Mouse (Mus musculus) gastrocnemius, postnatal 25 days (tissue): Measurements from ENCODE around the gene Mrpl23. TPM values are rescaled to one million over a fixed set of nuclear protein-coding genes. Genes with fewer than 3 reads are reported as not detected.

ENCODE experiments used
- DNase-seq: peaks from one replicate; pipeline ENCODE4 v3.0.0; 2022
- long read RNA-seq, 2 experiments: library from polyadenylated mRNA; stranded (forward); transcript quantifications; one replicate each; pipeline ENCODE4 v2.0.0; 2021
- total RNA-seq, 2 experiments: library from RNA; stranded (reverse); gene quantifications; 1 replicate in 1 of 2; 2 replicates in 1 of 2; pipeline ENCODE4 v1.2.3; 2021

Mrpl23 gene
- 10 to 100 TPM in 1 of 2 experiments, 1 to 10 TPM in 1; 8.6 to 18.3 TPM for total RNA-seq
- long read RNA-seq, experiment 1, transcript Mrpl23-201 (5 exons, 692 nt), result major isoform, 227 of 266 reads
- long read RNA-seq, experiment 1, partial matches to known transcripts, result 20 of 266 reads
- long read RNA-seq, experiment 1, other reads (novel, unspliced or antisense), result 18 of 266 reads
- long read RNA-seq, experiment 2, transcript Mrpl23-201 (5 exons, 692 nt), result major isoform, 131 of 162 reads
- long read RNA-seq, experiment 2, partial matches to known transcripts, result 21 of 162 reads
- long read RNA-seq, experiment 2, other reads (novel, unspliced or antisense), result 10 of 162 reads

DNA sequence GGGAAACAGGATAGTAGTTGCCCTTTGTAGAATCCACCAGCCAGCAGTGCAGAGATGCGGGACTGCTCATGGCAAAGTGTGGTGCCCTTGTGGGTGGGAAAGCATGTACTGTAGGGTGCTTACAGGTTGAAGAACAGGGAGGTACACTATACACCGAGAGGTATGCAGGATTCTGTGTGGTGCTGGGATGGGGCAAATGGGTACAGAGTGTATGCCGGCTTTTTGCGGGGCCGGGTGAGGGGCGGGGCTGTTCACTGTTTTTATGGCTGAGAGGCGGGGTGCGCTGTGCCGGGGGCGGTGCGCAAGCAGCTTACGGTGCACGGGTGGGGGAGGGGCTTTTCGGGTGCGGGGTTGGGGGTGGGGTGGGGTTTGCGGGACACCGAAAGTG, at the start of gene Mrpl23:
Gene Mrpl23 (plus strand): TSS at position 16 of the 388 bp plus-strand sequence.
- DNase-seq, result no peak

GRCm38 (mm10) chr7:142483136-142483535, 49.4 kb upstream of the Mrpl23 start:
- peak; percentile 73 for DNase-seq

- peak; percentile 88 for DNase-seq
Measured at GRCm38 (mm10) chr7:142484780-142485179, 47.7 kb upstream of the Mrpl23 start.

- DNase-seq, result peak; percentile 73
Measured at GRCm38 (mm10) chr7:142486751-142487162, 45.7 kb upstream of the Mrpl23 start.

GRCm38 (mm10) chr7:142487341-142487859, 45.1 kb upstream of the Mrpl23 start:
- peak; percentile 56 for DNase-seq

- no peak for DNase-seq
Measured at GRCm38 (mm10) chr7:142488053-142488452, 44.4 kb upstream of the Mrpl23 start.

DNA sequence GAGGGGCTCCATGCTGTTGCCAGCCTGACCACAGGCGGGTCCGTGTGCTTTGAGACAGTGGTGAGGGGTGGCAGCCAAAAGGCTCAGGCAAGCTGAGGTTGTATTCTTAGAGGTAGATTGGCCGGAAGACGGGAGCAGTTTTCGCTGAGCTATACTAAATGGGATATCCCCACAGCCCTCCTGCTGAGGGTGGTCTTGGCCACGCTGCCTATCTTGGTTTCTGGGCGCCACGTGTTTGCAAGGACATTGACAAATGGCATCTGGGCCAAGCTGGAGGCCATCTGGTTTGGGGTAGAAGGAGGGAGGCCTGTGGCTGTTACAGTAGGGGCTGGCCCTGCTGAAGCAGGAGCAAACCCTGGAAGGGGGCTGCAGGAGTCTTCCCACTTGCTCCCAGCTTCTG, 39.0 kb upstream of the Mrpl23 start:
- peak; percentile 67 for DNase-seq

- peak; percentile 86 for DNase-seq
Measured at GRCm38 (mm10) chr7:142496158-142496557, 36.3 kb upstream of the Mrpl23 start.

DNA sequence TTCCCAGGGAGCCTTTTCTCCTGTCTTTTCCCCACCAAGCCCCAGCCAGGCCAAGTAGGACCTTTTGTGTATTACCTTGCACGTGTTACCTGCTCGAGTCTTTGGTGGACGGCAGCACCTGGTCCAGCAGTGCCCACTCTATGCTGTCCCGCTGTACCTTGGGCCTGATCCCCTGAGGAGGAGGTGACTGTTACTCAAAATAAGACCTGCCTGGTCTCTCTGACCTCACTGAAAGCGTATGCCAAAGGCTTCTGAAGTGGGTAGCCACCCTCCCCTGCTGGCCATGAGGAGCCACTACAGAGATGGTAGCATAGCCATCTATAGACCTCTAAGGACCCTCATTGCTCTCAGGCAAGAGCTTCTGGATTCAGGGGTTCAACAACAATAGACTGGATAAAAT, 35.7 kb upstream of the Mrpl23 start:
- DNase-seq, result peak; percentile 68

GRCm38 (mm10) chr7:142497775-142498174, 34.7 kb upstream of the Mrpl23 start:
- DNase-seq, result peak; percentile 71

GRCm38 (mm10) chr7:142498575-142498974, 33.9 kb upstream of the Mrpl23 start, which contains the start of gene Tnnt3:
TSS of gene Tnnt3 (plus strand) at chr7:142498836.
- DNase-seq, result peak; percentile 91

GRCm38 (mm10) chr7:142499010-142499721, 33.3 kb upstream of the Mrpl23 start:
- DNase-seq, result no peak

DNA sequence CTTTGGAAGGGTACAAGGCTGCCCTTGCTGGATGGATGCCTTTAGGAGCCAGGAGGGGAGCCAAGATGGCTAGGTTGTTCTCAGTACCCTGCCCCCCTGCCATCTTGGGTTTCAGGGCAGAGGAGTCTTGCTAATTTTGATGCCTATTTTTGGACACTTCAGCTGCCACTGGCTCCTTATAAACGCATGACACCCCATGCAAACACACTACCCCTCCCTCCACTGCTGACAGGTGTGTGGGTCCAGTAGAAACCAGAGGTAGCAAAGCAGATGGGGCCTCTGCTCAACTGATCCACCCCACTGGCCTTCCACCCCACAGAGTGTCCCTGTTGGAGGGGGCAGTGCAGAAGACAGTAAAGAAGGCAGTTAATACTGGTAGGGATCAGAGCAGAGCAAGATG, 32.5 kb upstream of the Mrpl23 start:
- peak; percentile 73 for DNase-seq

GRCm38 (mm10) chr7:142503206-142503605, 29.3 kb upstream of the Mrpl23 start:
- DNase-seq, result no peak

- no peak for DNase-seq
Measured at GRCm38 (mm10) chr7:142505942-142506341, 26.5 kb upstream of the Mrpl23 start.

DNA sequence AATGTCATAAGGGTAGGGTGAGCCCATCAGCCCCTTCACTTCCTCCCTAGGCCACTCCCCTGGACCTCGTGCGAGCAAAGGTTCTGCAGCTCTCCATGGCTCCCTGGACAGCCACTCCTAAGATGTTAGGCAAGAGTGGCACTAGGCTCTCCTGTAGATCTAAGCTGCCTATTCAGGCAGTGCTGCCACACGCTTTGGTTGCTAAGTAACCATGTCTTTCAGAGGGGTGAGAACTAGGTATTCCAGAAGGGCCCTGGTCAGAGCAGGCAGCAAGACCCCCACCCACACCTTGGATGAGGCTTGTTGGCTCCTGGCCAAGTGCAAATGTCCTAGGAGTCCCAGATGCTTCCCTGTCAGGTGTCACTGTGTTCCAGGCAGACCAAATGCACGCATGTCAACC, 26.0 kb upstream of the Mrpl23 start:
- no peak for DNase-seq

- no peak for DNase-seq
Measured at GRCm38 (mm10) chr7:142507453-142507852, 25.0 kb upstream of the Mrpl23 start.

- DNase-seq, result no peak
Measured at GRCm38 (mm10) chr7:142509518-142509917, 23.0 kb upstream of the Mrpl23 start.

GRCm38 (mm10) chr7:142510021-142510777, 22.3 kb upstream of the Mrpl23 start:
- DNase-seq, result peak; percentile 63

- no peak for DNase-seq
Measured at GRCm38 (mm10) chr7:142514048-142514447, 18.4 kb upstream of the Mrpl23 start.

- DNase-seq, result no peak
Measured at GRCm38 (mm10) chr7:142516221-142516978, 16.1 kb upstream of the Mrpl23 start.

DNA sequence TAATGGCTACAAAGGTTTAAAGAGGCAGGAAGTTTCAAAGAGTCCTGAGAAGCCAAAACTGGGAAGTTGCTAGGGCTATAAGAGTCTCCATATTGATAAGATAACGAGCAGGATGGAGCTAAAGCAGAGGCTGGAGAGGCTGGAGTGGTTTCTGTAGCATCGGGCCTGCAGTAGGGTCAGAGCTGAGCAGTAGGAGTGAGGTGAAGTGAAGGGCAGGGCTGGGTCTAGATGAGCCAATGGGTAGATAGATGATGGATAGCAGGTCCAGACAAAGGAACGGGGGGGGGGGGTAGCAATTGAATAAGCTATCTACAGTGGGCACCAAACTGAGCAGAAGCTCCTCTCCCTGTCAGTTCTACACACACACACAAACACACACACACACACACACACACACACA, 15.0 kb upstream of the Mrpl23 start:
- no peak for DNase-seq
